Mouse (Mus musculus) small intestine, adult 2 months (tissue): Measurements from ENCODE around the gene Gtdc1.

Source experiments
- CTCF ChIP-seq: fragments of 200-500 bp; IDR thresholded peaks from 2 replicates; pipeline ENCODE4 v1.5.1; 2012; ENCODE audit warnings: low read depth, mild to moderate bottlenecking, control low read depth, inconsistent platforms, low read length, moderate library complexity, mixed read lengths; ENCODE audit not compliant: insufficient replicate concordance, insufficient read length; ENCODE audit errors: extremely low read depth
- POLR2A ChIP-seq: fragments of 200-500 bp; IDR thresholded peaks from 2 replicates; pipeline ENCODE4 v1.6.1; 2012; ENCODE audit warnings: low read depth, mild to moderate bottlenecking, control low read depth, inconsistent platforms, low read length, moderate library complexity

GRCm38 (mm10) chr2:44557669-44558281, 369.7 kb downstream of the Gtdc1 start:
- TF ChIP-seq CTCF (no peak), POLR2A (no peak)
